Comparison of ENCODE assay signal across 29 mouse cellular contexts in the genomic region with DNA sequence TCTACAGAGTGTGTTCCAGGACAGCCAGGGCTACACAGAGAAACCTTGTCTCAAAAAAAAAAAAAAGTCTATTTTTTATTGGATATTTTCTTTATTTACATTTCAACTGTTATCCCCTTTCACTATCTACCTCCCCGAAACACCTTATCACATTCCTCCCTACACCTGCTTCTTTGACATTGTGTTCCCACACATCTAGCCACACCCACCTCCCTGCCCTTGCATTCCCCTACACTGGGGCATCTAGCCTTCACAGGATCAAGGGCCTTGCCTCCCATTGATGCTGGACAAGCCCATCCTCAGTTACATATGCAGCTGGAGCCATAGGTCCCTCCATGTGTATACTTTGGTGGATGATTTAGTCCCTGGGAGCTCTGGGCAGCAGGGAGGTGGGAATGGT. TPM values are rescaled to one million over a fixed set of nuclear protein-coding genes. Genes with fewer than 3 reads are reported as not detected.
"Had no signal": no experiment of that assay in that cellular context is flagged by ENCODE, and none has a peak within 500 bp of the region (broad histone marks: within the 10 kb centered on the region; RNA-seq: fewer than 3 reads in every experiment).

No protein-coding gene starts in this region.

- H3K27me3 ChIP-seq: heart, embryonic 12.5 days; hindbrain, embryonic 12.5 days; limb, embryonic 12.5 days; liver, embryonic 13.5 days had no signal

- H3K36me3 ChIP-seq: heart, embryonic 10.5 days; heart, embryonic 12.5 days; hindbrain, embryonic 10.5 days; hindbrain, embryonic 12.5 days; limb, embryonic 12.5 days; liver, embryonic 13.5 days had no signal

- H3K4me1 ChIP-seq: heart, embryonic 10.5 days; heart, embryonic 12.5 days; hindbrain, embryonic 10.5 days; hindbrain, embryonic 12.5 days; limb, embryonic 12.5 days; liver, embryonic 13.5 days had no signal

- DNase-seq: gastrocnemius, adult 2 months; gastrocnemius, postnatal 10 days; gastrocnemius, postnatal 25 days; heart, adult 18-20 months; heart, postnatal 10 days; heart, postnatal 4 days; kidney, adult 18-20 months; kidney, adult 8-10 months; kidney, postnatal 10 days; kidney, postnatal 25 days; kidney, postnatal 4 days; liver; liver, embryonic 13.5 days had no signal

- H3K4me3 ChIP-seq: gastrocnemius, adult 2 months; heart, embryonic 10.5 days; heart, embryonic 12.5 days; hindbrain, embryonic 10.5 days; hindbrain, embryonic 12.5 days; layer of hippocampus, adult 2 months; left cerebral cortex, adult 2 months; limb, embryonic 12.5 days; liver, embryonic 13.5 days had no signal

- H3K9me3 ChIP-seq: heart, embryonic 10.5 days; hindbrain, embryonic 10.5 days; hindbrain, embryonic 12.5 days; limb, embryonic 12.5 days; liver, embryonic 13.5 days had no signal

- H3K9ac ChIP-seq: heart, embryonic 12.5 days; hindbrain, embryonic 12.5 days; hindbrain, embryonic 14.5 days; limb, embryonic 12.5 days; liver, embryonic 13.5 days had no signal

- H3K4me2 ChIP-seq: heart, embryonic 12.5 days; hindbrain, embryonic 12.5 days; hindbrain, embryonic 14.5 days; limb, embryonic 12.5 days; liver, embryonic 11.5 days; liver, embryonic 13.5 days had no signal

- H3K27ac ChIP-seq: gastrocnemius, adult 2 months; heart, embryonic 10.5 days; hindbrain, embryonic 10.5 days; hindbrain, embryonic 12.5 days; hindbrain, embryonic 14.5 days; layer of hippocampus, adult 2 months; left cerebral cortex, adult 2 months; limb, embryonic 12.5 days; liver, embryonic 13.5 days had no signal

- ATAC-seq: hindbrain, embryonic 16.5 days; inflammation-experienced regulatory T-cells, adult 6 months; intestine, postnatal 0 days had no signal

RNA-seq across cellular contexts. Expression of gene Amy2a5, which starts 31.5 kb away (rescaled TPM):
- polyA plus RNA-seq: frontal cortex, adult 2 months; heart, embryonic 10.5 days; heart, embryonic 12.5 days; heart, embryonic 14.5 days; heart, embryonic 16.5 days; hindbrain, embryonic 10.5 days; hindbrain, embryonic 12.5 days; inflammation-experienced regulatory T-cells, adult 6 months; kidney, embryonic 14.5 days; limb, embryonic 12.5 days; liver, embryonic 11.5 days had no signal
